Mouse (Mus musculus) thymus, postnatal 0 days (tissue): ENCODE data around the gene Fbln2. TPM values are rescaled to one million over a fixed set of nuclear protein-coding genes. Genes with fewer than 3 reads are reported as not detected.

Source experiments
- DNase-seq: peaks from one replicate; pipeline ENCODE4 v3.0.0-alpha.2; 2015; ENCODE audit warnings: low spot score
- polyA plus RNA-seq: library from polyadenylated mRNA; unstranded; fragments of >200 nt; fragmentation: Nextera tagmentation; extraction: Ambion mirVana; gene quantifications from 2 replicates; pipeline ENCODE4 v1.2.1, GENCODE M21; 2015

The Fbln2 gene
- polyA plus RNA-seq, 1 experiment from 2014 or later: 117 TPM

DNA sequence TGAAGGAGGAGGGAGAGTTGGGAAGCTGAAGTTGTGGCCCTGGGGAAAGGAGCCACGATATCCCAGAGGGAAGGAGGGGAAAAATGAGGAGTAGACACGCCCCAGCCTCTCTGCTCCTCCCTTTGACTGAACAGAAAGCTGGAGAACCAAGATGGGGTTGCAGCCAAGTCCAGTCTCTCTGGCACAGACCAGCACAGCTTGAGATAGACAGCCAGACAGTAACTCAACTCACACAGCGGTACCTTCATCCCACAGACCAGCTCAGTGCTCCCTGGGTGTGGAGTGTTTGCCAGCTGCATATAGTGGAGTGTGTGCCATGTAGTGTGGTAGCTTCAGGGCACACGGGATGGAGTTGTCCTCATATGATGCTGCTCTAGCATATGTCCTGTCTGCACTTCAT lies 16.7 kb downstream of the Fbln2 start:
- no peak for DNase-seq

DNA sequence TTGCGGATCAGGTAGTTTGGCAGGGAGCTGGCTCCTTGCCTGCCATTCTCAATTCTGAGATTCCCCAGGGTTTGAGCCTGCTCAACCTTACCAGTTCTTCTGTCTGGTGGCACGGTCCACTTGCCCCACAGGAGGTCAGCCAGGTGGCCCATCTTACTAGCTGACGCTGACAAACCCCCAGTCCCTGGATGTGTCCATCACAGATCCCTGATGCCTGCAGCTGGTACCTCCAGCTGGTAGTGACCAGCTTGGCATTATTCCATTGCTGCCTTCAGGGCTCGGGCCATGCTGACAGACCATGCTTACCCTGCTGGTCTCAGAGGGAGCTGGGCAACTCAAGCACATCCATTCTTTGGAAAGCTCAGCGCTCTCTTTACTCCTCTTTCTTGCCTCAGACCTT lies 18.7 kb downstream of the Fbln2 start:
- no peak for DNase-seq

DNA sequence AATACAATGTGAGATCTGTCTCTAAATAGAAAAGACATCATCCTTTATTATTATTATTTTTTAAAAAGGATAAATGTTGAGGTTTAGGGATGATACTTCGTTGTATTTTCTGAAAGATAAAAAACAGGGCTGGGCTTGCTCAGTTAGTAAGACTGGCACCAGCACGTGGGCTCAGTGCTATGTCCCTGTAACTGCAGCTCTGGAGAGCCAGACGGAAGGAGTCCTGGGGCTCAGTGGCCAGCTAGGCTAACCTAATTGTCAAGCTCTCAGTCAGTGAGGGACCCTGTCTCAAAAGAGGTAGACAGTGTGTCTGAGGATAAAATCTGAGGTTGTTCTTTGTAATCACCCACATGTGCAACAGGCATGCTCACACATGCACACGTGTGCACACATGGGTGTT lies 19.3 kb downstream of the Fbln2 start:
- no peak for DNase-seq

DNA sequence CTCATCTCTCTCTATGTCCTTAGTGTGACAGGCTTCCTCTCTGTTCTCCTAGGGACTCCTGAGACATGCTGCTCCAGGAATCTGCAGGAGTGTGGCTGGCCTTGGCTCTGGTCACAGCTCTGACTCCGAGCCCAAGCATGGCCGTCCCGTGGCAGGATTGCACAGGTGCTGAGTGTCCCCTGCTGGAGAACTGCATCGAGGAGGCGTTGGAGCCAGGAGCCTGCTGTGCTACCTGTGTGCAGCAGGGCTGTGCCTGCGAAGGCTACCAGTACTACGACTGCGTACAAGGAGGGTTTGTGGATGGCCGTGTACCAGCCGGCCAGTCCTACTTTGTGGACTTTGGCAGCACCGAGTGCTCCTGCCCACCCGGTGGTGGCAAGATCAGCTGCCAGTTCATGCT lies 20.8 kb downstream of the Fbln2 start:
- DNase-seq: no peak

DNA sequence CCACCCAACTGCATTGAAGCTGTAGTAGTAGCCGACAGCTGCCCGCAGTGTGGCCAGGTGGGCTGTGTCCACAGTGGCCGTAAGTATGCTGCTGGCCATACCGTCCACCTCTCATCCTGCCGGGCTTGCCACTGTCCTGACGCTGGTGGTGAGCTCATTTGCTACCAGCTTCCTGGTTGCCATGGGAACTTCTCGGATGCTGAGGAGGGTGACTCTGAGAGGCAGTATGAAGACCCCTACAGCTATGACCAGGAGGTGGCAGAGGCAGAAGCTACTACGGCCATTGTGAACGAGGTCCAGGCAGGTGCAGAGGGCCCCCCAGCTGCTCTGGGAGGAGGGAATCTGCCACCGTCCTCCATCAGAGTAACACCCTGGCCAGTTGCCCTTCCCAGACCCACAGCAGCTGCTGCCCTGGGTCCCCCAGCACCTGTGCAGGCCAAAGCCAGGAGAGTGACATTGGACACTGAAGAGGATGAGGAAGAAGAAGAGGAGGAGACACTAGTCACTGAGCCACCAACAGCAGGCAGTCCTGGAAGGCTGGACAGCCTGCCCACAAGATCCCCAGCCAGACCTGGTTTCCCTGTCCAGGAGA lies 21.3 kb downstream of the Fbln2 start:
- DNase-seq: no peak

DNA sequence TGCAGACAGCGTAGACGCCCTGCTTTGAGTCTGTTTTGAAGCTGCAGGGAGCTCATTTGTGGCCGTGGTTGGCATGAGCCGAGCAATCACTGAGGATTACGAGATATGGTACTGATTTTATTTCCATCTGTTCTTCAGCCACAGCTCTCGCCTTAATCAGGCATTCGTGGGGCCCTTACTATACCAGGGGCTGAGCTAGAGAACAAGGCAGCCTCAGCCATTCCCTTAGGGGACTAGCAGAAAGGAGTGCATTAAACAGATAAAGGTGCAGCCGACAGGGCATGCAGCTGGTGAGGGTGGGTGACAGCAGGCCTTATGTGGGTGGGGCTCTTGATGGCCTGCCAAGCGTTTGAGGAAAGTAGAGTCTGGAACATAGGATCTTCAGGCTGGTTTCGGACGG lies 23.8 kb downstream of the Fbln2 start:
- DNase-seq: no peak

DNA sequence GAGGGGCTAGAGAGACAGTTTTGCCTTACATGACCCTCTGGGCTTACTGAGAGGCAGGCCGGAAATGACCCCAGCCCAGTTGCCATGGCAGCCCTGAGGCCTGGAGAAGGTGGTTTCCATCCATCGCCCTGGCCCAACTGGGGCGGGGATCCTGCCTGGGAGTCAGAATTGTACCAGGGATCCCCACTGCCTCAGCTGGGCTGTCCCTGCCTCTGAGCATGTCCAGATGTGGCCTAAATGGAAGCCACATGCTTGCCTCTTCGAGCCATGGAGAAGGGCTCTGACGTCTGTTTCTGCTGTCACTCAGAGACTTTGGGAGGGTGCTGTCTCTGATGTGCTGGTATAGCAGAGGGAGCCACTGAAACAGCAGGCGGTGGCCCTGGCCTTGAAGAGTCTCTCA lies 24.2 kb downstream of the Fbln2 start:
- DNase-seq: no peak

DNA sequence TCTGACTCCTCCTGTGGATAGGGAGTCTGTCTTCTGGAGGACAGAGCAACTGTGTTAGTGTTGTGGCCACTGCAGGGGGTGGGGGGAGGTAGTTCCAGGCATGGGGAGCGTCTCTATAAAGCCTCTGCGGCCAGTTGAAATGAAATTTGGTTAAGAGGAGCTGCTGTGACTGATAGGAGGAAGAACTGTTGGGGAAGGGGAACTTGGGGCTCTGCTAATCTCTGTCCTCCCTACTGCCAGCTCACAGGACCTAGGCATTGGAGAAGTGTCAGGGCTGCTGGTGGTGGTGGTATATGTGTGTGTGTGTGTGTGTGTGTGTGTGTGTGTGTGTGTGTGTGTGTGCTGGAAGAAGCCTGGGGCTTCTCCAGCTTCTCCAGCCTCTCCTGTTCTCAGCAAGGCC lies 25.0 kb downstream of the Fbln2 start:
- no peak for DNase-seq

DNA sequence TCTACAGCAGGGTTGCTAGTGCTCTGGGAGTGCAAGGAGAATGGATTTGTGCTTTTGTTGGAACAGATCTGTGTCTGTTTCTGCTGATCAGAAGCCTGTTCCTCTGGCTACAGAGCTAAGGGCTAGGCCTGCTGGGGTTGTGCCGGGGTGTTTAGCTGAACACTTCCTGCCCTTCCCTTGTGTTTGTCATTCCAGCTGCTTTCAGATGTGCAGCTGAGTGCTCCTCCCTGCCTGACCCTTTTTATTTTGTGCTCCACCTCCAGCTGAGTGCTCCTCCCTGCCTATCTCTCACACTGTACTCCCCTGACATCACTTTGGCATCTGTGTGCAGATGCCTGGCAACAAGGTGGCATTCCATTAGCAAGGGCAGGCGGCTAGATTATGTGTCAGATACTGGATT lies 28.3 kb downstream of the Fbln2 start:
- no peak for DNase-seq

DNA sequence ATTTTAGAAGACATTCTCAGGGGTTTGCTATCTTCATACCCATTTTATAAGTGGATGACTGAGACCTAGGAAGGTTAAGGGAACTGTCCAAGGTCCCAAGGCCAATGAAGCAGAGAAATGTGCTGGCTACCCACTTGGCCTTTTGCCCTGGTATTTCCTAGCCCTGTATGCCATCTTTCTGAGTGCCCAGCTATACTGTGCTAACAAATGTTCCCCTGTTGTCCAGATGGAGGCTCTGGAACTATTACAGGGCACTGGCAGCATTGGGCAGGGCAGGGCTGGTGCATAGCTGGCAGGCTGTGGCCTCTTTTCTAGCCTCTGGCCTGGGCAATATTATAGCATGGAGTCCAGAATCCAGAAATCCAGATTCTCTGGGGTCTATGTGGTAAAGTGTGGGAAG lies 28.7 kb downstream of the Fbln2 start:
- DNase-seq: no peak

DNA sequence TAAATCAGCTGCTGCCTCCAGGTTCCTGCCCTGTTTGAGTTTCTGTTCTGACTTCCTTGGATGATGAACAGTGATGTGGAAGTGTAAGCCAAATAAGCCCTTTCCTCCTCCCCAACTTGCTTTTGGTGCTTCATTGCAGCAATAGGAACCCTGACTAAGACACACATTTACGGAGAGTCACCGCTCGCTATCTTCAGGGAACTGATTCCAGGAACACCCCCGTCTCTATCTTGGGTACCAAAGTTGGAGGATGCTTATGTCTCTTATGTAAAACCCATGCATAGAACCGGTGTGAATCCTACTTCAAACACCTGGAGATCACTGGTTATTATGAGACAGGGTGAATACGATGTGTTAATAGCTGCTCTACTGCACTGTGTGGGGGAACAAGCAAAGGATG lies 31.1 kb downstream of the Fbln2 start:
- no peak for DNase-seq

DNA sequence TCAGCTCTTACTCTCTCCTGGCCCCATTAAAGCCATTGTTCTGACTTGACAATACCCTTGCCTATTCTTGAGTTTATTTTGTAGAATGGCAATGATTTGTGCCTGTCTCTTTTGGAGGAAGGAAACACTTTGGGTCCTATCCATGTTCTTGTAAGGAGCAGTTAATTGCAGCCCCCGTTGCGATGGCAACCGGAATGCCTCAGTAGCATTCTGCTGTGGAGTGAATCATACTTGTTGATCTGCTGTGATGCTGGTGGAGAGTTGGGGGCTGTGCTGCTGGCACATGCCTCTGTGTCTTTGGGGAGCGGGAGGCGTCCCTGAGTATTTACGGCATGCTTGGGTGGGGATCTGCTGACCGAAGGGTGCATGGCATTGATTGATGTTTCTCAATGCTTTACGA lies 32.1 kb downstream of the Fbln2 start:
- DNase-seq: no peak

DNA sequence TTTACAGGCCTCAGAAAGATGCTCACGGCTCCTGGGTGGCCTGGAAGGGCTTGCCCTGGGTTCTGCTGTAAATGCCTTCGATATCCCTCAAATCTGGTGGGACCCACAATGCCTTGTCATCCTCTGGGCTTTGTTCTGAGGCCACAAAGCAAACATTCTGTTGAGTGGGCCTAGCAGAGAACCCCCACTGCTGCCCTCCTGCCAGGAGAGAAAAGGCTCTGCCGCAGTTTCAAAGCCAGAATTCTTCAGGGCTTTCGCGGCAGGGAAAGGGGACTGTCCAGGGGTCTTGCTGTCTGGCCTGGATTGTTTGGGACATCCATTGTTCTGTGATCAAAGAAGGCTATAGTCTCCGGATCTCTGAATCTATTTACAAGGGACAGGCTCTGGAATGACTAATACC lies 33.1 kb downstream of the Fbln2 start:
- DNase-seq: no peak

DNA sequence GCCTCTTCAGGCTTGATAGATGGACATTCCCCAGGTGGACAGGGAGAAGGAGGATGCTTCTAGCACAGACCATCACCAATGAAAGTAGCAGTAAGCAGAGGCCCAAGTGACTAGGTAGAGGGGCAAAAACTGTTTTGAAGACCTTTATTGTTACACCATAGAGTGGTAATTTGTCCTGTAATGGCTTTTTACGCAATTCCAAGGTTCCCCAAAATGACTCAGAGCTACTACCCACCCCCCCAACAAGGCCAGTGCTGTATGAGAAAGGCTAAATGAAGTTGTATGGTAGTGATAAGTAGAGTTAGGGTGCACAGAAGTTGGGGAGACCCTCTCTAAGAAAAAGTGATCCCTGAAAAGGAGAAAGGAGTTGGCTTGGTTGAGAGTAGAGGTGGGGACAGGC lies 35.1 kb downstream of the Fbln2 start:
- no peak for DNase-seq

DNA sequence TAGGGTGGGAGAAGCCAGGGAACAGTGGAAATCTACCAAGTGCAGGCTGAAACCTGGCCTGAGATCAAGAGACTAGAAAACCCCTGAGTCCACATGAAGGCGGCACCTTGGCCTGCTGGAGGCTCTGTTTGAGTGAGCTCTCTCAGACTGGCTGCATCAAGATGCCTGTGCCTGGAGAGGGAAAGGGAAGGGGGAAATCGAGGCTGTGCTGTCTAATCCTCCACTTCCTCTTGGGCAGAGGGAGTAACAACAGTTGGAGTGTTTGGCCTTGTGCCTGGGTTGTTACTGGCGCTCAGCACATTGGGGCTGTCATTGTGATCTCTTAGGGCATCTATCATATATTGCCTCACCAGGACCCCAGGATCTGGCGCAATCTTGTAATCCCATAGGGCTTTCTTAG lies 36.4 kb downstream of the Fbln2 start:
- DNase-seq: no peak

DNA sequence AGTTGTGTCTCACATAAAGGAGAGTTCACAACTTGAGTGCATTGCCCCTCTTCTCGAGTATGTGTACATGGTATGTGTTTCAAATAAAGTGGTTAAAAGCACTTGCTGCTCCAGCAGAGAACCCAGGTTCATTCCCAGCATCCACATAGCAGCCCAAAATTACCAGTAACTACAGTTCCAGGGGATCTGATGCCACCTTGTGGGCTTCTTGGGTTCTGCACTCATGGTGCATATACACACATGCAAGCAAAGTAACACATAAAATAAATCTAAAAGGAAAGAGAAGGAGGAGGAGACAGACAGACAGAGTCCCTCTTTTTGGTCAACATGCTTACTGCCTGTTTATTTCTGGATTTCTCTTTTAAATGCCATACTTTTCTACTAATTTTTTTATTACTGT lies 37.5 kb downstream of the Fbln2 start:
- DNase-seq: no peak

DNA sequence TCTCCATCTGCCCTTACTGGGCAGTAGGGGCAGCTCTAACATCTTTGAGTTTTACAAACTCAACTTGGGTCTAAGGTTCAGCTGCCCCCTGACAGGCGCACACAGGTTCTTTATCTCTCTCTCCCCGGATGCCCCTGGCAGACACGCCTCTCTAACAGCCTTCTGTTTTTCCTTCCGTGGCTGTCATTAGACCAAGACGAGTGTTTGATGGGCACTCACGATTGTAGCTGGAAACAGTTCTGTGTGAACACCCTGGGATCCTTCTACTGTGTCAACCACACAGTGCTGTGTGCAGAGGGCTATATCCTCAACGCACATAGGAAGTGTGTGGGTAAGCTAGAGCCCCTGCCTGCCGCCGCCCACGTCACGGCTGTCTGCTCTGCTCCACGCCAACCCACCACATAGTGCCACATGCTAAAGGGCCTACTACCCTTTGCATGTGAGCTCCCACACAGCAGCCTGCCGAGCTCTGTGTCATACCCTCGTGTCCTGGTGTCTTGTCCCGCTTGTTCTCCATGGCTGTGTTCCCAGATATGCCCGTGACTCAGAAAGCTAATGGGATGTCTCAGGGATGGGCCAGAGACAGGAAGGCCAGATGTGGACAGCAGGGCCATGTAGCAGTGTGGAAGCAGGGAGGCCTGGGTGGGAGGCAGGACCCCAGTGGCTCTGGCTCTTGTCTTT lies 47.3 kb downstream of the Fbln2 start:
- DNase-seq: peak; percentile 47

DNA sequence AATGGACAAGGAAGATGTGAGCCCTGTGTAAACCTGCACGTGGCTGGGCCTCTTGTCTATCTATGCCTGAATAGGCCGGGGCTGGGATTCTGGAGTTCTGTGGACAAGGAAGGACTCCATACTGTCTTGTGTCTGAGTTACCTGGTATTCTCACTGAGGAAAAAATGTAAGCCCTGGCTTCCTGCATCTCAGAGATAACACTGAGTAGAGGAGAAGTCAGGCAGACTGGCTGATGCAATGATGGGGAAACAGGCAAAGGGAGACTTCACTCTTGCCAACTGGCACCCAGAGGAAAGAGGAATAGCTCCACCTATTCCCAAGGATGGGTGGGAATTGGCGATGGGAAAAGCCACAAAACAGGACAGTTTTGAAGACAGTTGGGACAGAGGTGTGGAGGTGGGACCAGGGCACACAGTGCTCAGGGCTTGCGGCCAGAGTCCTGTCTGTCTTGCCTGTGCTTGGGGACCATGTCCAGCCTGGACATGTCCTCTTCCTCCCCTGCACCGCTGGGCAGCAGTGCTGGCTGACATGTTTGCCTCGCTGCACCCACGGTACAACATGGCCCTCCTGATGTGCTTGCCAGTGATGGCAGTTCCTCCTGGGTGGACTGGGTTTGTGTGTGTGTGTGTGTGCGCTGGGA lies 48.2 kb downstream of the Fbln2 start:
- DNase-seq: no peak

DNA sequence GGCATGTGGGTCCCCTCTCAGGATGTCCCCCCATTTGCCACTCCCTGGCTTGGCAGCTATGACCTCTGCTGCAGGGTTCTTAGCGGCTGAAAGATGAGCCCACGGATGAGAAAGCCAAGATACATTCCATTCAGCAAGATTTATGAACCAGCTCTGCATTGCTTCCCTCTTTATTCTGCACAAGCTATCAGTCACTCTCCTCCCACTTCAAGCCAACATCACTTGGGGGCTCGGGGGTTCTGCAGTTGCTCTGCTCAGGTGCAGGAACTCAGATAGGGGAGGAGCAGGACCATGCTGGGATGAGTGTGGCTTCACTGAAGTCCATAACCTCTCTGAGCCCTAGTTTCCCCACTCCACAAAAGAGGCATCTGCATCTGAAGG lies 48.7 kb downstream of the Fbln2 start:
- DNase-seq: no peak

DNA sequence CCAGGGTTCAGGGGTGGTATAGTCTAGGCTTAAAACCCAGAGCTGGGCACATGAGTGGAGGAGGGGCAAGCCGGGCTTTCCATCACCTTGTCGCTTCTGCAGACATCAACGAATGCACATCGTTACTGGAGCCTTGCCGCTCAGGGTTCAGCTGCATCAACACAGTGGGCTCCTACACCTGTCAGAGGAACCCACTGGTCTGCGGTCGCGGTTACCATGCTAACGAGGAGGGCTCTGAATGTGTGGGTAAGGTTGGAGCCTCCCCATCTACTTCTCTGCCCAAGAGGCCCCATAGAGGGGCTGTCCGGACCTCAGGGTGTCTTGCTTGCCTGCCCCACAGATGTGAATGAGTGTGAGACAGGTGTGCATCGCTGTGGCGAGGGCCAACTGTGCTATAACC lies 53.4 kb downstream of the Fbln2 start:
- peak; percentile 78 for DNase-seq

DNA sequence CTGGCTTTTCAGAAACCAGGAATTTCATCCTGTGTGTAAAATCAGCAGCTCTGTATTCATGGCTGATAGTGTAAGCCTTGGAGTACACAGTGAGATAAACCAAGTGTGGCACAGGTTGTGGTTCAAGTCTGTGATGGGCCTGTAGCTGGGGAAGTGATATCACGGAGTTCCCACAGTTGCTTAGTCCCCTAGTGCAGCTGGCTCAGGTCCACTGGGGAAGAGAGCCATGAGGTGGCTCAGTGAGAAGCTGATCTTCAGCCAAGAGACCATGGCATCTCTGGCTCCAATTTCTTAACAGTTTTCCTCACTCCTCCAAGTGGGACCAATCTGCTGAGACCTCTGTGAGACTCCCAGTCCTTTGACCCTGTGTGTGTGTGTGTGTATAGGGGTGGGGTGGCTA lies 54.4 kb downstream of the Fbln2 start:
- DNase-seq: peak; percentile 31

DNA sequence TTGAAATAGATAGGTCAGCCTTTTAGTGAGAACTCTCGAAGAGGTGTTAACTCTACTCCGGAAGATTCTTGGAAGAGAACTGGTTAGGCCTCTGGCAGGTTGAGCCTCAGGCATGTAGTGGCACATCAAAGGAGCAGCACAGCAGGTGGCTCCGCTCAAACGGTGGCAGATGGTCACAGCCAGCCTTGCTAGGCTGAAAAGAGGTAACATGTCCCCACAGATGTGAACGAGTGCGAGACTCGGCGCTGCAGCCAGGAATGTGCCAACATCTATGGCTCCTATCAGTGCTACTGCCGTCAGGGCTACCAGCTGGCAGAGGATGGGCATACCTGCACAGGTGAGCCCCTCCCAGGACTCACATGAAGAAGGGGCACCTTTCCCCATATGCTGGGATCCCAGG lies 56.1 kb downstream of the Fbln2 start:
- peak; percentile 76 for DNase-seq

DNA sequence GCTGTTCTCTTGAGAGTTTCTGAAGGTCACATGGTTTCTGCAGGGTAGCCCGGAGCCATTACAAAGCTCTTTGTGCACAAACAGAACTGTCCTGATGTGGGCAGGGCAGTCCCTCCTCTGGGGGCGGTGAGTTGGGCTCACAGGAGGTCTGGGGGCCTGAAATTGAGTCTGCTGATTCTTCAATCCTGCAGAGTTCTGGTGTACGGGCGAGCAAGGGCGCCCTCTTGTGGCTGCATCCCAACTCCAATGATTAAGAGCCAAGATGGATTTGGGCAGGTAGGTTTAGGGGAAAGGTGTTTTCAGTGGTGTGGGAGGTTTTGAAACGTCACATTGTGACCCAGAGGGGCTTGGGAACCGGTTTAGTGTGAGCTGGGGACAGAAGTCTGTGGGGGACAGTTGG lies 65.3 kb downstream of the Fbln2 start:
- peak; percentile 75 for DNase-seq
